Mouse (Mus musculus) heart, adult 9 months (tissue): ENCODE measurements around the gene Dnaaf1.

ENCODE experiments used
- DNase-seq, 2 experiments: peaks; one replicate each; pipeline ENCODE4 v3.0.0; 2022; ENCODE audit warnings: low spot score in 2 of 2

Gene Dnaaf1

GRCm38 (mm10) chr8:119574437-119575365 lies at the start of gene Dnaaf1, which contains the start of gene Hsdl1:
TSS of gene Dnaaf1 (plus strand) at chr8:119575235.
TSS of gene Hsdl1 (minus strand) at chr8:119575183.
- DNase-seq, result peak; percentile 94 to 95

- DNase-seq, result no peak
Observed at GRCm38 (mm10) chr8:119528762-119529161, 46.3 kb upstream of the Dnaaf1 start.

- no peak for DNase-seq
Observed at GRCm38 (mm10) chr8:119530937-119531336, 44.1 kb upstream of the Dnaaf1 start.

GRCm38 (mm10) chr8:119531397-119531796 lies 43.6 kb upstream of the Dnaaf1 start:
- no peak for DNase-seq

DNA sequence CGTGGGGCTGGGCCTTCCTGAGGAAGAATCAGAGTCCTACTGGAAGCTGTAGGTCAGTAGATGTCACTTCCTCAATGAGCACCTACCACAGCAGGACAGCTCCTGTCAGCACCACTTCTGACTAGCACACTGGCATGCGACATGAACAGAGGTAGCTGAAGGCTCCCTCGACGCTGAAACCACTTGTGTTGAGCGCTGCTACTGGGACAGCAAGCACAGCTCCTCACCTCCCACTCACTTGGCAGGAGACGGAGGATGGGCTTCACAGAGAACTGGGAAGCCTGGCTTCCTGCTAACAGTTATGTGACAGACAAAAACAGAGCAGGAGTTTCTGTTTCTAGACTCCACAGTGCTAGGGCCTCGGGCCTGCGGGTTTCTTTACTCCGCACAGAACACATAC lies 43.1 kb upstream of the Dnaaf1 start:
- no peak for DNase-seq

GRCm38 (mm10) chr8:119544606-119545005 lies 30.4 kb upstream of the Dnaaf1 start:
- no peak for DNase-seq

- no peak for DNase-seq
Observed at GRCm38 (mm10) chr8:119545180-119545579, 29.9 kb upstream of the Dnaaf1 start.

DNA sequence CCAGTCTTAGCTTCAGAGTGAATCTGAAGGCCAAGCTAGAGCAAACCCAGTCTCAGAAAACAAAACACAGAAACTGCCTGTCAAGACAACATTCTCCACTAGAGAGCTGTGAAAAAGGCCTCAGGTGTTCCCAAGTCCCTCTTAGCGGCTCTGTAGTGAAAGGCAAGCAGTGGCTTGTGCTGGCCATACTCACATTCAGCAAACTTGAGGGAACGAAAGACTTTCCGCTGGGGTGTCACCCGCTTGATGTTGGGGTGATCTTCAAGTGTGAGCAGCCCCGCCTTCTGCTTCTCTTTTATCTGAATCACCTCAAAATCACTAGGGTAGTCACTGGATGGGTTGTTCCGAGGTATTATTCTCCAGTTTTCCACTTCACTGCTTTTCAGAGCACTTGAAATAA lies 29.2 kb upstream of the Dnaaf1 start:
- DNase-seq, result no peak

DNA sequence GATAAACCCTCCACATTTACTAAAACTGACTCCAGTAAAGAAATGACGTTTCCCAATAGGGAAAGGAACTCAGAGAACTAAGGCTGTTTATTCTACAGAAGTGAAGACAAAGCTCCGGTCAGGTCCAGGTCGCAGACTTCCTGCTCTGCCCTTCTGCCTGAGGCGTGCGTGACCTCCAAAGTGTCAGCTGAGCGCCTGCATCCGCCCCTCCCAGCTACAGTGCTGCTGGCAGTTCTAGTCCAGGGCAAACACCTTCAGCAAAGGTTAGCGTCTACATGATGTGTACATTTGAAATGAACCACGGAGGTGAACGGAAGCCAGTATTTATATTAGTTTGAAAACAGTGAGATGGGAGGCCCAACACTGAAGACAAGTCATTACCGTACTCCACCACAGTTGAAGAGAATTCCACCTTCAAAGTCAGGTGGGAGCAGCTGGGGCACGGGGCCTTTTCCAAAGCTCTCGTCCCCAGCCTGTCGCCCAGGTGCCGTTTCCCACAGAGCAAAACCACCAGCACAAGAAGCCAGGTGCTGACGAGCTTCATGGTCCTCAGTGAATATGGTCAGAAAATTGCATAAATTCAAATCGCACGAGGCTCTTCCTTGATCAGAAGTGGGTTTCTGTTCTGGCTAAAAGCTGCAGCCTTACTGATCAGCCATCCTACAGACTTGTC lies 27.9 kb upstream of the Dnaaf1 start:
- DNase-seq, result no peak

DNA sequence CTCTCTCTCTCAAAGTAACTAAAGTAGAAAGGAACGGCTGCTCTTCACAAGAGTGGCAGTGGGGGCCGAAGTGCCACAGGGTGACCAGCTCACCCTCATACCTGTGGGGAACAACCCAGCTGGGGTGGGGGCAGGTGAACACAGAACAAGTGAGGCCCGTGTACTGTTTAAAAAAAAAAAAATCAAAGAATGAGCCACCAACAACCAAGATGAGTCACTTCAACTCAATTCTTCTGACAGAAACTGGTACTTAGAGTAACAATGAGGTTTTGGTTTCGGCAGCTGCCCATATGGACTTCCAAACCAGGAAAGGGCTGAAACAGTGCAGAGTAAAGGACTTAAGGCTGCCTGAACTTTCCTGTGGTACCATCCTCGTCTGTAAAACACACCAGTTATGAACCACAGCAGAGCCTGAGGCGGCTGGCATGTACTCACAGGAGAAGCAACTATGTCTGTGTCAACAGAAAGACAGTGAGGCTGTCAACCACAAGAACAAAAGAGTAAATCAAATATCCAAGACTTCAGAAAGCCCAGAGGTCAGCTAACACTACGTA lies 26.4 kb upstream of the Dnaaf1 start:
- no peak for DNase-seq

DNA sequence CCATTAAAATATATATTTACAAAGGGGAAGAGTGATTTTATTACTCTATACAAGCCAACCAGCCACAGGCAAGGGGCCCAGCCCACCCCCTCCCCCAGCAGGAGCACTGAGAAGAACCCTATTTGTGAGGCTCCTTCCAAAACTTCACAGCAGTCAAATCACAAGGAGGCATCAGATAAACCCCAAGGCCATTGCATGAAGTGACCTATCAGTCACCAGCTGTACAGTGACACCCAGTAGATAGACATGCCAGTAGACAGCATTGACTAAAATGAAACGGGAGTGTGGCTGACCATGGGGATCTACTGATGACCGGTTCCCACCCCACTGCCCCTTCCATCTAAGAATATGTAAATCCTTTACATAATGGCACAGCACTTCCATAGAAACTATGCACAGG lies 22.1 kb upstream of the Dnaaf1 start:
- no peak for DNase-seq

GRCm38 (mm10) chr8:119555861-119556260 lies 19.2 kb upstream of the Dnaaf1 start:
- DNase-seq, result no peak

DNA sequence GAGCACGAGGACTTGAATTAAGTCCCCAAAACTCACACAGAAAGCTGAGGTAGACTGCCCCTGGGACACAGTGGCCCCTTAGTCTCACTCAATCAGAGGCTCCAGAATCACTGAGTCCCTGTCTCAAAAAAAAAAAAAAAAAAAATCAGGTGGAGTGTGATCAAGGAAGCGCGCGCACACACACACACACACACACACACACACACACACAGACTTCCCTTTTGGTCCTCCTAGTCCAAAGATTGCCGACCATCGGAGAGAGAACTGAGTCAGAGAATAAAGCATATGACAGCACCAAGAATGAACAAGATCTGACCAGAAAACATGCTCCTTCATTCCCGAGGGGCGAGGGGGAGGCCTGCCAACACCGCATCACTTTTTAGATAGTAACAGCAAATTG lies 17.9 kb upstream of the Dnaaf1 start:
- DNase-seq, result no peak

DNA sequence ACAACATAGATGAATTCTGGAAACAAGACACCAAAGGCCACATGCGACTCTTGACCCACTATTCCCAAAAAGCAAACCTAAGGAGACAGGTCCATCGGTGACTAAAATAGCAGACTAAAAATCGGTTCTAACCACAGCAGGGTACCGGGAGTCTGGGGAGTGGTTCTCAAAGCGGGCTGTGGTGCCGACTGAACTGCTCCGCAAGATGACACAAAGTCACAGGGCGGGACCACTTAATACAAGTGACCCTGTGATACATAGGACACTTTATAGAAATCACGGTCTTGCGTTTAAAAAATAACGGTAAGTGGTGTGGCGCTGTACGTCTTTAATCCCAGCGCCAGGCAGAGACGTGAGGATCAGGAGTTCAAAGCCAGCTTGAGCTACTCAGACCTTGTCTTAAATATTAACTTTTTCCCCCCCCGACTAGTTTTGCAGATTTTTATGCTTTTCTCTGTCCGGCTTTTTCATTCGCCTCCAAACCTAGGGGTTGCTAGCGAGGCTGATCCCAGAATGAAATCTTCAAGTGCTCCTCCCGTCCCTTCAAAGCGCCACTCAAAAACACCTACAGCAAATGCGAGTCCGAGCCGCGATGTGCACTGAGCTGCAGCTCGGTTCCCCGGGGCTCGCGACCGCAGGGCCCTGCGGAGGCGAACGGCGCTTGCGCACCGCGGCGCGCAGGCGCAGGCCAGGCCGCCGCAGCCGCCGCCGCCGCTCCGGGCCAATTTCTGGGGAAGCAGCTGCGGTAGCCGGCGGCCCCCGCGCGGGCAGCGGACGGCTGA lies 17.0 kb upstream of the Dnaaf1 start:
- DNase-seq, result no peak

DNA sequence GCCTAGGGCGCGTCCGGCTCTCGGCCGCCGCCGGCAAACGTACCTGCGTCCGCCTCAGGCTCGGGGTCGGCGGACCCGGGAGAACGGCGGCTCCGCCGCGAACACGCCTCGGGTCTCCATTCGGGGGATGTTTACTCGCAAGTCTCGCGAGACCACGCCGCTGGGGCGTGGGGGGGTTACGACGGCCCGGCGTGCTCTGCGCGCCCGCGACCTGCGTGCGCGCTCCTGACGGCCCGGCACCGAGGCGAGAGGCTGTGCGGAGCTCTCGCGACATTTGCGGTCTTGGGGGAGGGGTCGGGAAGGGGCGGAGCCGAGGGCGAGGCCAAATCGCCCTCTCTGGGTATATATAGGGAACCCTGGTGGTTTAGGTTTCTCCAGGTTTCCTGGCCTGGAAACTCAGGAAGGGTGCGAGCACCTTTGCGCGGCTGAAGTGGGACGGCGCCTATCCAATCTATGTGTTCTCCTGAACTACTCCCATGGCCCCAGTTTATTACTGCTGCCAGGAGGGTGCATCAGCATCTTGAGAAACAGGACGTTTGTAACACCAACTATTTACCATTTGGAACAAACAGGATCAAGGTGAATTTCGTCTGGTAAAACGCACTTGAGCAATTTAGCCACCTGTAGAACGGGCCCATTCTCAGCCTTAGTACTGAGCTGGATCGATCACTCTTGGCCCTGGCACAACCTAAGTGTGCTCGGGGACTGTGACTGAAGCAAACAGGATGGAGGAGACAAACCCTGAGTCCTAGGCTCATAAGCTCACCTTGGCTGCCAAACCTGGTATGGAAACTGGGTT lies 16.2 kb upstream of the Dnaaf1 start, which contains the start of gene Mbtps1:
Gene Mbtps1, minus strand, starts transcription at position 133 of the 799 bp plus-strand sequence.
- peak; percentile 98 for DNase-seq

DNA sequence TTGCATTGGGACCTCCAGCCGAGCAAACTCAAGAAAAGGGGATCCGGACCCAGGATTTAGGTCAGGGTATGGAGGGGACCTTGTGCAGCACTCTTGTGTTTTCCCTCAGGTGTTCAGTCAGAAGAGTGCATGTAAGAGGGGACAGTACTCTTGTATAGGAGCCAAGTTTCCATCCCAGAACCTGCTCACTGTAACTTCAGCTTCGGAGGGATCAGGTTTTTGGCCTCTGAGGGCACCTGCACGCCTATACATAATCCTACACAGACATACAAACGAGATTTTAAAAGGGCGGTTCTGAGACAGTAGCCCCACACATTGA lies 15.7 kb upstream of the Dnaaf1 start:
- DNase-seq, result no peak

DNA sequence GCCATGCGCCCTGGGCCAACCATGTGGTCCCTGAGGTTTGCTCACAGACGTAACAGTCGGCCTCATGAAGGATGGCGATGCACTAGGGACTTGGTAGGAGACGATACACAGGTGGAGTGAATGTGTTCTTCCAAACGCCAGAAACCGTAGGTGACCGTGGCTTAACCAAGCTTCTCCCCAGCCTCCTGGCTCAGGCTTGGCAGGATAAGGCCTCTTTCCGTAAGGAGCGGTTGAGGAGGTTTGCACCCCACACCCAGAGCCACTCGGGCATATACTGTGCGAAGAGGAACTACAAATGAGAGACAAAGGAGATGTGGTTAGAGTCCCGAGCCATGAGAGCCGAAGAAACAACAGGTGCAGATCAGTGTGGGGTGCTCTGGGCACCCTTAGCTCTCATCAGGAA lies 11.2 kb upstream of the Dnaaf1 start:
- no peak for DNase-seq

DNA sequence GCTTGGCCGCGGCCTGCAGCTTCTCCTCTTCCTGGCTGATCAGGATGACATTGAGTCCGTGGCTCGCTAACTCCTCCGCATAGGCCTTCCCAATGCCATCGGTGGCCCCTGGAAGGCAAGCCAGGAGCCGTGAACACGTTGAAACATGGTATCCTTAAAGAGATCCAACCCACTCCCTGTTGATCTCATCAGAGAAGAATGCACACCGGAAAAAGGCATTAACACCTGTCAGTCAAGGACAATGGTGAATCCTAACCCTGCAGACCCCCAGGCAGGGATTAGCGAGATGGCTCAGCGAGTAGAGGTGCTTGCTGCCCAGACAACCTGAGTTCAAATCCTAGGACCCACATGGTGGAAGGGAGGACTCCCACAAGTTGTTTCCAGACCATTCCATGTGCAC lies 8.7 kb upstream of the Dnaaf1 start:
- DNase-seq, result no peak

DNA sequence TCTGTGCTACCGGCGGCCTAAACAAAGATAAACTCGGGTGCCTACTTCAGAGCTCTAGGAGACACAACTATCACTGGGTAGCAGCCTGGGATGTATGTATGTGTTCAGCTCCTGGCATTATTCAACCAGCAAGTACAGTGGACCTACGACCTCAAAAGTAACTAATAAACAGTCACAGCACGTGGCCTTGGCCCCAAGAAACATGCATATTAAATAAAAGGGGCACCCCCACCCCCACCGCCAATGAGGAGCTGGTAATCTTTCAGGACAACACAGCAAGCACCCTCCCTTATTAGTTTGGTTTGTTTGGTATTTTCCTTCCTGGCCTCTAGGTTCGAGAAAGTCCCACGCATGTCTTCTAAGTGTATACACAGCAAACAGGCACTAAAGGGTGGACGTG lies 6.8 kb upstream of the Dnaaf1 start:
- no peak for DNase-seq

DNA sequence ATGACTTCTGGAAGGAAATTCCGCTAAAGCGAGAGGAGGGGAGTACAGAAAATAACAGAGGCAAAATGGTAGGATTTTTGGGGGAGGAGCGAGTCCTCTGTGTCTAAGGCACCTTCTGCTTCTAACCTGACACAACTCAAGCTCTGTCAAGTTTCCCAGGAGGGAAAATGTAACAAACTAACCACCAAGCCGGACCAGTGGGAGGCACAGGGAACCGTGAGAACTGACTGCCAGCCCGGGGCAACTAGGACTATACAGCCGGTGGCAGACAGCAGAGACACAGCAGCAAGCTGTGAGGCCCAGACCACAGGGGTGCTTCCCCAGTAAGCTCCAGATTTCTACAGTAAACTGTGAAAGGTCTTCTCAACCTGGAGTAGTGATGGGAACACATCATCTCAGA lies 6.1 kb upstream of the Dnaaf1 start:
- DNase-seq, result no peak

DNA sequence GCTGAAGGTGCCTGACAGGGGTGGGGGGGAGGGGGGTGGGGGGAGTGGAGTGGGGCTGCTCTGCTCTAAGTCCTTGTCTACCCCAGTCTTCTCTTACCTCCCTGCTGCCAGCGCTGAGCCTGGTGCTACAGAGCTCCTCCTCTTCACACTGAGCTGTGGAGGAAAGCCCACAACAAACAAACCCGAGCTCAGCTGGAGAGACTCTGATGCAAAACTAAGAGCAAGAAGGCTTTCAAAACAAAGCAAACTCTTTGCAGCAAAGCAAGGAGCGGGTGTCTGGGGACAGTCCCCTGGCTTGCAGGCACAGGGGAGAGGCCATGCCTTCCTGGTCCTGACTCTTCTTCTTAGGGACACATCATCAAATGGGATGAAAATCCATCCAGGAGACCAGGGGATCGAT lies 5.2 kb upstream of the Dnaaf1 start:
- no peak for DNase-seq
